Mouse (Mus musculus) gastrocnemius, postnatal 4 days (tissue): ENCODE measurements around the gene Ssty2. TPM values are rescaled to one million over a fixed set of nuclear protein-coding genes. Genes with fewer than 3 reads are reported as not detected.
"Not testable (repeated sequence)": the region's sequence is repeated elsewhere in the genome, so short reads cannot be mapped to it uniquely, and the experiment has no call there.

Source experiments
- DNase-seq, 2 experiments: peaks; one replicate each; pipeline ENCODE4 v3.0.0; 2021 to 2022; ENCODE audit warnings: low spot score in 2 of 2, mixed read lengths in 2 of 2
- long read RNA-seq, 2 experiments: library from polyadenylated mRNA; stranded (forward); transcript quantifications; one replicate each; pipeline ENCODE4 v2.0.0; 2021
- total RNA-seq, 2 experiments: library from RNA; stranded (reverse); gene quantifications; 2 replicates each; pipeline ENCODE4 v1.2.3; 2021

Ssty2 gene
- not detected for total RNA-seq
- long read RNA-seq, experiment 1 = 0 reads
- long read RNA-seq, experiment 2 = 0 reads

GRCm38 (mm10) chrY:67047972-67048371 is at the start of gene Ssty2:
Ssty2 (minus strand) TSS chrY:67048072.
- not testable (repeated sequence) for DNase-seq
